Mouse (Mus musculus) small intestine, adult 2 months (tissue): Measurements from ENCODE around the gene Adcyap1r1.

Experiments
- CTCF ChIP-seq: fragments of 200-500 bp; IDR thresholded peaks from 2 replicates; pipeline ENCODE4 v1.5.1; 2012; ENCODE audit warnings: low read depth, mild to moderate bottlenecking, control low read depth, inconsistent platforms, low read length, moderate library complexity, mixed read lengths; ENCODE audit not compliant: insufficient replicate concordance, insufficient read length; ENCODE audit errors: extremely low read depth
- POLR2A ChIP-seq: fragments of 200-500 bp; IDR thresholded peaks from 2 replicates; pipeline ENCODE4 v1.6.1; 2012; ENCODE audit warnings: low read depth, mild to moderate bottlenecking, control low read depth, inconsistent platforms, low read length, moderate library complexity

DNA sequence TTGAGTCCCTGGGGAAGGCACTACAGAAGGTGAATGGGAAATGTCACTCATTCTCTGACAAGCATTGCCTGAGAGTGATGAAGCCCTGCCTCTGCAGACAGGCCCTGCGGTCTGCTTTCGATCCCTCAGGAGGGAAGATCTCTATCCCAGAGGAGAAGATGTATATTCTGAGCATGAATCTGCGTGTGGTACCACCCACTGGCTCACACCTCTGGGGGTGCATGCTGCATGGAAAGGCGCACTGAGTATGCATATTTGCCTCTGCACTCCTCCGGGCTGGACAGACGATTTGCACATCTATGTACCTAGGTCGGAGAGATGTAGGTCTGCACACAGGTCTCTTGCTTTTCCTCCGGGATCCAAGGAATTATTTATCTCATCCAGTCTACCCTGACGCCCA lies 3.6 kb upstream of the Adcyap1r1 start:
- TF ChIP-seq CTCF (no peak), POLR2A (no peak)
